Mouse (Mus musculus): ENCODE results near the gene Fthl17c.
"Not testable (repeated sequence)": the region's sequence is repeated elsewhere in the genome, so short reads cannot be mapped to it uniquely, and the experiment has no call there.

The Fthl17c gene

GRCm38 (mm10) chrX:8976459-8976858, at the start of gene Fthl17c:
Gene Fthl17c (minus strand): TSS chrX:8976559.
- in situ Hi-C loops (cut with MboI) = not testable (repeated sequence)

DNA sequence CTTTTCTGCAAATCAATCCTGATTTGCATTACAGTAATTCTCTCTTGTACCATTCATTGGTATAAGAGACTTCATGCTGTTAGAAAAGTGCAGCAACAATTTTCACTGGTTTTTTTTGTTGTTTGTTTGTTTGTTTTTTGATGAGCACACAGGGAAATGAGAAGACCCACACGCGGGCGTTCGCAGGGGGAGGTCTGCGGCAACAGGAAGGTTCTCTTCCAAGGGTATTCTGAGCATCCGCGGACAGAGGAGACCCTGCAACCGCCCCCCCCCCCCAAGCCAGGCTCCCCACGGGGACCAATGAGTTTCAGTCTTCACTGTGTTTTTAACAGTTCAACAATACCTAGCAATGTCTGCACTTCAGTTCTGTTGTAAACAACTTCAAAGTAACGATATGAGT, 43.1 kb upstream of the Fthl17c start:
- in situ Hi-C loops (cut with MboI) = no loop called here

DNA sequence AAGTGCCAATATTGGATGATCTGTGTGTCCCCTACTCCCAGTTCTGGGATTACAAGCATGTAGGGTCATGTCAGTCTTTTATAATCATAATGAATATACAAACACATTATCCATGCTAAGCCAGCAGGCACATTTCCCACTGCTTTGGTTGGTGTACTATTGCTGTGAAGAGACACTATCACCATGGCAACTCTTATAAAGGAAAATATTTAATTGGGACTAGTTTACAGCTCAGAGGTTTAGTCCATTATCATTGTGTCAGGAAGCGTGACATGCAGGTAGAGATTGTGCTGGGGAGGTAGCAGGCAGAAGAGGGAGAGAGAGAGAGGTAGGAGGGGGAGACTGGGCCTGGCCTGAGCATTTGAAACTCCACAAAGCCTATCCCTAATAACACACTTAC, 39.7 kb upstream of the Fthl17c start:
- in situ Hi-C loops (cut with MboI) = no loop called here

DNA sequence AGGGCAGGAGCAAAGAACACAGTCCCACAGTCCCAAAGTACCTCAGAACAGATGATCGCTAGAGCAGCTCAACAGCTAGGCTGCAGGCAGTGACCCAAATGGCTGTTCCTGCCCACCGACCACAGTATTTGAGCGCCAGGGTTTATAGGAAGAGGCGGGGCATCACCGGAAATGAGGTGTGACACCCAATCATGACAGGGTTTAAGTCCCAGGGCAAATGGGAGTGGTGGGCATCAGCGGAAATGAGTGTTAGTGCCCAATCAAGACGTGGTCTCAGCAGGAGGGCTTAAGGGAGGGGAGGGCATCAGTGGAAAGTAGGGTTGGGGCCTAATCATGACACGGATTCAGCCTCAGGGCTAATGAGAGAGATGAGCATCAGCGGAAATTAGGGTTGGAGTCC, 10.3 kb upstream of the Fthl17c start, which contains the start of gene Fthl17d:
Fthl17d (minus strand) TSS at position 101 of the 400 bp plus-strand sequence.
- in situ Hi-C loops (cut with MboI) = not testable (repeated sequence)

GRCm38 (mm10) chrX:8964618-8965017, 11.7 kb downstream of the Fthl17c start:
- in situ Hi-C loops (cut with MboI) = not testable (repeated sequence)

GRCm38 (mm10) chrX:8962875-8963274, 13.5 kb downstream of the Fthl17c start, which contains the start of gene Fthl17b:
Gene Fthl17b (minus strand): TSS chrX:8962975.
- in situ Hi-C loops (cut with MboI) = not testable (repeated sequence)

GRCm38 (mm10) chrX:8948130-8948805, 28.1 kb downstream of the Fthl17c start:
- in situ Hi-C loops (cut with MboI) = not testable (repeated sequence)

GRCm38 (mm10) chrX:8944041-8944440, 32.3 kb downstream of the Fthl17c start:
- in situ Hi-C loops (cut with MboI) = no loop called here

GRCm38 (mm10) chrX:8927308-8927707, 49.1 kb downstream of the Fthl17c start:
- in situ Hi-C loops (cut with MboI) = no loop called here
